Mouse (Mus musculus) limb, embryonic 12.5 days (tissue): Measurements from ENCODE around the gene C1qtnf5. TPM values are rescaled to one million over a fixed set of nuclear protein-coding genes. Genes with fewer than 3 reads are reported as not detected.

Experiments
- ATAC-seq: fragments of 200-750 bp; cut with Nextera tagmentation; 2 replicates; pipeline ENCODE4 v1.8.0; 2017; ENCODE audit warnings: low read depth, moderate TSS enrichment; ENCODE audit not compliant: insufficient number of reproducible peaks, insufficient read depth, low FRiP score, low TSS enrichment
- H3K27ac ChIP-seq: fragments of 300-500 bp; sonication (generic); 2 replicates; pipeline ENCODE4 v1.5.1; 2016; ENCODE audit warnings: mild to moderate bottlenecking, moderate library complexity
- H3K27me3 ChIP-seq: fragments of 300-500 bp; sonication (generic); 2 replicates; pipeline ENCODE4 v1.6.1; 2016; ENCODE audit warnings: mild to moderate bottlenecking, moderate library complexity
- H3K36me3 ChIP-seq: fragments of 300-500 bp; sonication (generic); 2 replicates; pipeline ENCODE4 v1.6.1; 2016; ENCODE audit warnings: mild to moderate bottlenecking, moderate library complexity
- H3K4me1 ChIP-seq: fragments of 300-500 bp; sonication (generic); replicated peaks from 2 replicates; pipeline ENCODE4 v1.6.1; 2016
- H3K4me2 ChIP-seq: fragments of 300-500 bp; sonication (generic); 2 replicates; pipeline ENCODE4 v1.6.1; 2016; ENCODE audit warnings: mild to moderate bottlenecking, moderate library complexity
- H3K4me3 ChIP-seq: fragments of 300-500 bp; sonication (generic); replicated peaks from 2 replicates; pipeline ENCODE4 v1.5.1; 2016; ENCODE audit warnings: mild to moderate bottlenecking
- H3K9ac ChIP-seq: fragments of 300-500 bp; sonication (generic); replicated peaks from 2 replicates; pipeline ENCODE4 v1.6.1; 2016; ENCODE audit warnings: mild to moderate bottlenecking, moderate library complexity
- H3K9me3 ChIP-seq: fragments of 300-500 bp; sonication (generic); 2 replicates; pipeline ENCODE4 v1.6.1; 2016; ENCODE audit warnings: mild to moderate bottlenecking, moderate library complexity
- WGBS: fragments of 180-500 bp; shearing (Covaris S2); methylation state at CpG from one replicate; pipeline ENCODE4 v1.1.7; 2016; 5-methylcytosine and 5-hydroxymethylcytosine counted together
- polyA plus RNA-seq: library from polyadenylated mRNA; unstranded; fragments of >200 nt; fragmentation: Nextera tagmentation; extraction: Ambion mirVana; gene quantifications from 2 replicates; pipeline ENCODE4 v1.2.1, GENCODE M21; 2016

C1qtnf5 gene
- polyA plus RNA-seq, 1 experiment from 2014 or later, result 0.84 TPM

- Histone ChIP-seq H3K36me3 (no peaks in the 10 kb centered on the region), H3K27ac (no peak overlapping the region)
- 65% methylated on average over 5 of the region's 5 CpGs for WGBS
Observed at GRCm38 (mm10) chr9:44073115-44073514, 33.9 kb upstream of the C1qtnf5 start.

GRCm38 (mm10) chr9:44074395-44075275, 32.4 kb upstream of the C1qtnf5 start:
- Histone ChIP-seq H3K4me3 (no peak overlapping the region), H3K9me3 (no peaks in the 10 kb centered on the region), H3K27me3 (peaks cover 13% of the 10 kb centered on the region), H3K9ac (no peak overlapping the region), H3K27ac (no peak overlapping the region), H3K4me1 (peaks cover 48% of the 10 kb centered on the region), H3K36me3 (no peaks in the 10 kb centered on the region), H3K4me2 (no peak overlapping the region)
- WGBS, result 62% methylated on average over 9 of the region's 9 CpGs
- ATAC-seq, result no peak

More at GRCm38 (mm10) chr9:44073115-44073514, 33.9 kb upstream of the C1qtnf5 start:
- ATAC-seq, result no peak
- Histone ChIP-seq H3K4me2 (no peak overlapping the region), H3K9ac (no peak overlapping the region), H3K27me3 (peaks cover 23% of the 10 kb centered on the region), H3K9me3 (no peaks in the 10 kb centered on the region), H3K4me3 (no peak overlapping the region), H3K4me1 (peaks cover 37% of the 10 kb centered on the region)

- 71% methylated on average over 24 of the region's 24 CpGs for WGBS
- H3K4me3 ChIP-seq, result no peak overlapping the region
- ATAC-seq, result no peak
- H3K36me3 ChIP-seq, result no peaks in the 10 kb centered on the region
- no peak overlapping the region for H3K27ac ChIP-seq
- H3K4me2 ChIP-seq, result no peak overlapping the region
- no peaks in the 10 kb centered on the region for H3K9me3 ChIP-seq
- H3K4me1 ChIP-seq, result peaks cover 48% of the 10 kb centered on the region
- H3K9ac ChIP-seq, result no peak overlapping the region
- peaks cover 8% of the 10 kb centered on the region for H3K27me3 ChIP-seq
Observed at GRCm38 (mm10) chr9:44075276-44075995, 31.6 kb upstream of the C1qtnf5 start.

GRCm38 (mm10) chr9:44075996-44076763, 30.9 kb upstream of the C1qtnf5 start:
- no peak overlapping the region for H3K27ac ChIP-seq
- 67% methylated on average over 16 of the region's 16 CpGs for WGBS
- ATAC-seq, result no peak
- H3K4me2 ChIP-seq, result no peak overlapping the region
- no peak overlapping the region for H3K9ac ChIP-seq
- no peak overlapping the region for H3K4me3 ChIP-seq
- peaks cover 46% of the 10 kb centered on the region for H3K4me1 ChIP-seq
- H3K36me3 ChIP-seq, result no peaks in the 10 kb centered on the region
- peaks cover 8% of the 10 kb centered on the region for H3K27me3 ChIP-seq
- H3K9me3 ChIP-seq, result no peaks in the 10 kb centered on the region

- Histone ChIP-seq H3K9ac (no peak overlapping the region), H3K27ac (no peak overlapping the region), H3K4me3 (no peak overlapping the region), H3K9me3 (no peaks in the 10 kb centered on the region), H3K36me3 (no peaks in the 10 kb centered on the region), H3K4me2 (no peak overlapping the region), H3K4me1 (peaks cover 48% of the 10 kb centered on the region), H3K27me3 (peaks cover 9% of the 10 kb centered on the region)
- ATAC-seq, result no peak
- 18% methylated on average over 5 of the region's 5 CpGs for WGBS
Observed at GRCm38 (mm10) chr9:44076764-44077120, 30.3 kb upstream of the C1qtnf5 start.

- ATAC-seq, result no peak
- no peak overlapping the region for H3K27ac ChIP-seq
- H3K9ac ChIP-seq, result no peak overlapping the region
- H3K4me2 ChIP-seq, result no peak overlapping the region
- WGBS, result 82% methylated on average over 11 of the region's 11 CpGs
- peaks cover 9% of the 10 kb centered on the region for H3K27me3 ChIP-seq
- H3K9me3 ChIP-seq, result no peaks in the 10 kb centered on the region
- no peak overlapping the region for H3K4me3 ChIP-seq
- no peaks in the 10 kb centered on the region for H3K36me3 ChIP-seq
- H3K4me1 ChIP-seq, result peaks cover 48% of the 10 kb centered on the region
Observed at GRCm38 (mm10) chr9:44077266-44077910, 29.7 kb upstream of the C1qtnf5 start.

GRCm38 (mm10) chr9:44078136-44078797, 28.8 kb upstream of the C1qtnf5 start:
- Histone ChIP-seq H3K9me3 (no peaks in the 10 kb centered on the region), H3K4me2 (no peak overlapping the region), H3K27me3 (peaks cover 17% of the 10 kb centered on the region), H3K27ac (no peak overlapping the region), H3K9ac (no peak overlapping the region), H3K4me1 (peaks cover 42% of the 10 kb centered on the region), H3K36me3 (no peaks in the 10 kb centered on the region), H3K4me3 (no peak overlapping the region)
- WGBS, result 78% methylated on average over 10 of the region's 10 CpGs
- ATAC-seq, result no peak

GRCm38 (mm10) chr9:44078955-44079756, 27.9 kb upstream of the C1qtnf5 start:
- Histone ChIP-seq H3K27ac (0 out of 2 replicates have a peak overlapping the region, but pooled peaks have one; percentile 17), H3K4me1 (peaks cover 50% of the 10 kb centered on the region), H3K9me3 (no peaks in the 10 kb centered on the region), H3K27me3 (peaks cover 26% of the 10 kb centered on the region), H3K4me3 (no peak overlapping the region), H3K9ac (0 out of 2 replicates have a peak overlapping the region, but pooled peaks have one; percentile 8), H3K4me2 (no peak overlapping the region), H3K36me3 (no peaks in the 10 kb centered on the region)
- ATAC-seq, result peak; percentile 66
- whole genome bisulfite sequencing, result 37% methylated on average over 16 of the region's 16 CpGs

- Histone ChIP-seq H3K9ac (no peak overlapping the region), H3K4me3 (no peak overlapping the region), H3K9me3 (no peaks in the 10 kb centered on the region), H3K27me3 (peaks cover 30% of the 10 kb centered on the region), H3K4me2 (no peak overlapping the region), H3K36me3 (no peaks in the 10 kb centered on the region), H3K27ac (no peak overlapping the region), H3K4me1 (peaks cover 56% of the 10 kb centered on the region)
- WGBS, result 67% methylated on average over 10 of the region's 10 CpGs
- ATAC-seq, result no peak
Observed at GRCm38 (mm10) chr9:44079997-44080780, 26.9 kb upstream of the C1qtnf5 start.
